Mouse (Mus musculus) lung, postnatal 25 days (tissue): Measurements from ENCODE around the gene Acsm5.

Experiments
- DNase-seq: peaks from one replicate; pipeline ENCODE4 v3.0.0; 2022; ENCODE audit warnings: low spot score

Gene Acsm5

GRCm38 (mm10) chr7:119519163-119519562 is at the start of gene Acsm5:
Gene Acsm5 (plus strand): TSS chr7:119519463.
- no peak for DNase-seq

GRCm38 (mm10) chr7:119476500-119477389 is 42.5 kb upstream of the Acsm5 start:
- no peak for DNase-seq

GRCm38 (mm10) chr7:119479256-119479655 is 40.0 kb upstream of the Acsm5 start, which contains the start of gene Umod:
Gene Umod (minus strand): TSS chr7:119479282.
- DNase-seq: no peak

GRCm38 (mm10) chr7:119484154-119484553 is 35.1 kb upstream of the Acsm5 start:
- DNase-seq: no peak

GRCm38 (mm10) chr7:119486683-119487082 is 32.6 kb upstream of the Acsm5 start:
- no peak for DNase-seq

GRCm38 (mm10) chr7:119490041-119490780 is 29.1 kb upstream of the Acsm5 start:
- DNase-seq: no peak

GRCm38 (mm10) chr7:119511143-119511542 is 8.1 kb upstream of the Acsm5 start:
- DNase-seq: no peak

- peak; percentile 23 for DNase-seq
Observed at GRCm38 (mm10) chr7:119513056-119513455, 6.2 kb upstream of the Acsm5 start.

GRCm38 (mm10) chr7:119515492-119516271 is 3.6 kb upstream of the Acsm5 start:
- no peak for DNase-seq

GRCm38 (mm10) chr7:119516272-119516558 is 3.0 kb upstream of the Acsm5 start:
- no peak for DNase-seq

- peak; percentile 48 for DNase-seq
Observed at GRCm38 (mm10) chr7:119519654-119520053, 391 bp downstream of the Acsm5 start.

GRCm38 (mm10) chr7:119521816-119522215 is 2.6 kb downstream of the Acsm5 start:
- no peak for DNase-seq

GRCm38 (mm10) chr7:119522385-119522784 is 3.1 kb downstream of the Acsm5 start:
- no peak for DNase-seq

- no peak for DNase-seq
Observed at GRCm38 (mm10) chr7:119523389-119523788, 4.1 kb downstream of the Acsm5 start, which contains the start of gene Pdilt. Gene Pdilt (minus strand): TSS chr7:119523489.

GRCm38 (mm10) chr7:119525881-119526281 is 6.6 kb downstream of the Acsm5 start:
- DNase-seq: peak; percentile 18

GRCm38 (mm10) chr7:119526486-119526885 is 7.2 kb downstream of the Acsm5 start:
- no peak for DNase-seq

- no peak for DNase-seq
Observed at GRCm38 (mm10) chr7:119527135-119527534, 7.9 kb downstream of the Acsm5 start.

GRCm38 (mm10) chr7:119527548-119527947 is 8.3 kb downstream of the Acsm5 start:
- DNase-seq: no peak

GRCm38 (mm10) chr7:119528617-119529016 is 9.4 kb downstream of the Acsm5 start:
- DNase-seq: no peak

GRCm38 (mm10) chr7:119532924-119533323 is 13.7 kb downstream of the Acsm5 start:
- no peak for DNase-seq

- no peak for DNase-seq
Observed at GRCm38 (mm10) chr7:119534389-119534788, 15.1 kb downstream of the Acsm5 start.

GRCm38 (mm10) chr7:119542445-119542844 is 23.2 kb downstream of the Acsm5 start:
- no peak for DNase-seq
